Mouse (Mus musculus): Measurements from ENCODE around the gene Fastk. TPM values are rescaled to one million over a fixed set of nuclear protein-coding genes. Genes with fewer than 3 reads are reported as not detected.

The Fastk gene
- polyA plus RNA-seq, 1 experiment from 2014 or later: 40.6 TPM

DNA sequence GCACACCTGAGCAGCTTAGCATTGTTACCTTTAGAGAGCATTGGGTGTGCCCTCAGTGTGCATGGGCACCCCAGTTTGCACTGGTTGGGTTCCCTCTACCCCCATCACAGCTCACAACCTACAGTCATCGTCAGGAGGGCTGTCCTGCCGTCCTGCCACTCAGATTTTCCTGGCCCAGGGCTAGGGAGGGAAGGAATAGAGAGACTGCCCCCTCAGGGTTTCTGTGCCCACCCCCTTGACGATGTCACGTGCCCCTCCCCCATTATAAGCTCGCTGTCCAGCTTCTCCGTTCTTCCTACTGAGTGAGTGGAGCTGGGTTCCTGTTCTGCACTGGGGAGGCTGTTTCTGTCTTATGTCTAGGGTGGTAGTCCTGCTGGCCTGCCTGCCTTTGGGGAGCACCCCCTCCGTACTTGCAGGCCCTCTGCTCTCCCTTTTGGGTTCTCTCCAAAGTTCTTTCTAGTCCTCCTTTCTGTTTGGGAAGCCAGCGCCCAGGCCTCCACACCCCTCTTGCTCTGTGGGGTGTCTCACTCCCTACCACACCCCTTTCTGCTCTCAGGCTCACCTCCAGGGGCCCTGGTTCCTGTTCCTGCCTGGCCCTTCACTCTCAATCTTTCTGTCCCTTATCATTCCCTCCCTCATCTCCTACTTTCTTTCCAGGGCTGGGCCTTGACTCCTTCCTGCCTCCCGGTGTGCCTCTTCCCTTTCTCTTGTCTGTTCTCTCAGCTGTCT is 18.4 kb downstream of the Fastk start:
- DNase-seq: no peak

DNA sequence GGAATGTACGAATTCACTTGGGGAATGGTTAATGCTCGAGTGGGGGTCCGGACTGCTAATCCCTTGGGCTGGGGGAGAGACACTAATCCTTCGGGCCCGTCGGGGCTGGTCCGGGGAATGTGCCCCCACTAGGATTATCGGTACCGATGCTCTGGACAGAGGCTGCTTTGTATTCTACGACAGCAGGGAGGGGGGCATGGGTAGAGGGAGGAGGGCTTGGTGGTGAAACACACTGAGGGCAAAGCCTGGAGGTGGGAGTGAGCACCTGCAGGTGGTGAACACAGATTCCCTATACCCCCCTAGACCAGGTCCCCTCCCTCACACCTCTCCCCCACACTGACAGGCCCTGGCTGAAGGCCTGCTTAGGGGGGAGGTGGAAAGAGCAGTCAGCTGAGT is 19.1 kb downstream of the Fastk start:
- Histone ChIP-seq H3K4me3 (ENCODE audit: low read depth, low read length) (peak overlapping the region; percentile 65), H3K4me1 (ENCODE audit: insufficient read depth) (peaks cover 26% of the 10 kb centered on the region), H3K27me3 (ENCODE audit: insufficient read depth, low read length) (no peaks in the 10 kb centered on the region), H3K9ac (replicated peaks) (peak overlapping the region; percentile 80), H3K36me3 (replicated peaks; ENCODE audit: insufficient read depth, low read length) (peaks cover 13% of the 10 kb centered on the region), H3K9me3 (ENCODE audit: low read length) (no peaks in the 10 kb centered on the region), H3K27ac (ENCODE audit: low read depth) (no peak overlapping the region), H3K4me2 (ENCODE audit: low read depth, low read length) (peak overlapping the region; percentile 96)
- no peak for DNase-seq
- TF ChIP-seq EP300 (IDR thresholded peaks at IDR 0.05; ENCODE audit: low read depth) (no peak), CTCF (IDR thresholded peaks at IDR 0.05; ENCODE audit: low read depth) (no peak)
- WGBS (ENCODE audit: insufficient replicate concordance): 11% methylated on average over 10 of the region's 10 CpGs
- ATAC-seq: no peak

More for the DNA sequence above, 18.4 kb downstream of the Fastk start:
- no peak overlapping the region for H3K9ac ChIP-seq (replicated peaks)
- ATAC-seq: no peak
- peaks cover 19% of the 10 kb centered on the region for H3K36me3 ChIP-seq (replicated peaks; ENCODE audit: insufficient read depth, low read length)
- H3K4me3 ChIP-seq (ENCODE audit: low read depth, low read length): 0 out of 2 replicates have a peak overlapping the region, but pooled peaks have one; percentile 65
- no peaks in the 10 kb centered on the region for H3K9me3 ChIP-seq (ENCODE audit: low read length)
- H3K27ac ChIP-seq (ENCODE audit: low read depth): no peak overlapping the region
- H3K4me1 ChIP-seq (ENCODE audit: insufficient read depth): peaks cover 26% of the 10 kb centered on the region
- WGBS (ENCODE audit: insufficient replicate concordance): 19% methylated on average over 9 of the region's 9 CpGs
- TF ChIP-seq CTCF (IDR thresholded peaks at IDR 0.05; ENCODE audit: low read depth) (no peak), EP300 (IDR thresholded peaks at IDR 0.05; ENCODE audit: low read depth) (no peak)
- H3K4me2 ChIP-seq (ENCODE audit: low read depth, low read length): peak overlapping the region; percentile 96; the same call in 1 of the 2 replicates
- H3K27me3 ChIP-seq (ENCODE audit: insufficient read depth, low read length): no peaks in the 10 kb centered on the region

- H3K27me3 ChIP-seq (ENCODE audit: insufficient read depth, low read length): no peaks in the 10 kb centered on the region
- H3K4me2 ChIP-seq (ENCODE audit: low read depth, low read length): peak overlapping the region; percentile 96
- H3K27ac ChIP-seq (ENCODE audit: low read depth): peak overlapping the region; percentile 97
- H3K9me3 ChIP-seq (ENCODE audit: low read length): no peaks in the 10 kb centered on the region
- H3K4me1 ChIP-seq (ENCODE audit: insufficient read depth): peaks cover 26% of the 10 kb centered on the region
- 3% methylated on average over 27 of the region's 30 CpGs for WGBS (ENCODE audit: insufficient replicate concordance)
- peak overlapping the region; percentile 65 for H3K4me3 ChIP-seq (ENCODE audit: low read depth, low read length)
- TF ChIP-seq CTCF (IDR thresholded peaks at IDR 0.05; ENCODE audit: low read depth) (peak; percentile 42), EP300 (IDR thresholded peaks at IDR 0.05; ENCODE audit: low read depth) (no peak)
- H3K36me3 ChIP-seq (replicated peaks; ENCODE audit: insufficient read depth, low read length): peaks cover 14% of the 10 kb centered on the region
- DNase-seq: no peak
- no peak for ATAC-seq
- H3K9ac ChIP-seq (replicated peaks): peak overlapping the region; percentile 80
Measured at GRCm38 (mm10) chr5:24425421-24426036, 19.6 kb downstream of the Fastk start.

GRCm38 (mm10) chr5:24424861-24425411 is 20.2 kb downstream of the Fastk start:
- Histone ChIP-seq H3K9me3 (ENCODE audit: low read length) (no peaks in the 10 kb centered on the region), H3K4me3 (ENCODE audit: low read depth, low read length) (peak overlapping the region; percentile 65), H3K9ac (replicated peaks) (peak overlapping the region; percentile 80), H3K4me1 (ENCODE audit: insufficient read depth) (peaks cover 26% of the 10 kb centered on the region), H3K4me2 (ENCODE audit: low read depth, low read length) (peak overlapping the region; percentile 96), H3K27ac (ENCODE audit: low read depth) (peak overlapping the region; percentile 97), H3K36me3 (replicated peaks; ENCODE audit: insufficient read depth, low read length) (peaks cover 15% of the 10 kb centered on the region), H3K27me3 (ENCODE audit: insufficient read depth, low read length) (no peaks in the 10 kb centered on the region)
- peak; percentile 56 for ATAC-seq
- DNase-seq: peak; percentile 90
- no peak for TF ChIP-seq CTCF (IDR thresholded peaks at IDR 0.05; ENCODE audit: low read depth)
- TF ChIP-seq EP300 (IDR thresholded peaks at IDR 0.05; ENCODE audit: low read depth): no peak
- under 1% methylated on average over 54 of the region's 60 CpGs for WGBS (ENCODE audit: insufficient replicate concordance)

DNA sequence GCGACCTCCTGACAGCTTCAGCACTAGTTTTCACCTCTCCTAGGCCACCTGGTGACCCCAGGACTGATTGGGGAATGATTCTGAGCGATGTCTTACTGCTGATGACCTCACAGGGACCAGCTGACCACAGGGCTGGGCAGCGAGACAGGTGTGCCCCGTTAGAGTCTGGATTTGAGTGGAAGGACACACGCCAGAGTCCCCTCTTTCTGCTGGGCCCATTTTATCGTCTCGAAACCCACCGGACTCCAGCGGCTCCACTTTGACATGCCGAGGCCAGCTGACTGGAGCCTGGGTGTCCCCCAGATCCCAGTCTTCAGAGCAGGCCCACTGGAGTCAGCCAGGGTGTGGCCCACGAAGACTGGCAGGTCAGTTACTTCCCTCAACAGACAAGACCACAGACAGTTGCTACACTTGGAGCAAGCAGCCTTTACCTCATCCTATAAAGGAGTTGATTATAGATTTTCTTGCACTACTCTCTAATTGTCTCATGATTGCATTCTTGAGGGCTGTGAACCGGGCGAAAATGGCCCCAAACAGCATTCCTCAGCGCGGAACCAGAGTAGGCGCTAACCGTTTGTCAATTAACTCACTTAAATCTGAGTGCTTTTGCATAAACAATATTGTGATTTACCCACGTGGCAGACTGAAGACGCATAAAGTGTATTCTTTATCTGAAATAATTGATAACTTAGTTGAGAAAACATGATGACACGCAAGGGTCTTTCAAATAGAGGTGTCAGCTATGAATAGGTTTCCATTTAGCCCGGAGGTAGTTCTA is 20.9 kb downstream of the Fastk start:
- TF ChIP-seq EP300 (IDR thresholded peaks at IDR 0.05; ENCODE audit: low read depth) (no peak), CTCF (IDR thresholded peaks at IDR 0.05; ENCODE audit: low read depth) (no peak)
- Histone ChIP-seq H3K9me3 (ENCODE audit: low read length) (no peaks in the 10 kb centered on the region), H3K4me3 (ENCODE audit: low read depth, low read length) (peak overlapping the region; percentile 65), H3K4me2 (ENCODE audit: low read depth, low read length) (peak overlapping the region; percentile 96), H3K36me3 (replicated peaks; ENCODE audit: insufficient read depth, low read length) (peaks cover 9% of the 10 kb centered on the region; the same call in 1 of the 2 replicates), H3K27ac (ENCODE audit: low read depth) (peak overlapping the region; percentile 97), H3K27me3 (ENCODE audit: insufficient read depth, low read length) (no peaks in the 10 kb centered on the region), H3K4me1 (ENCODE audit: insufficient read depth) (peaks cover 26% of the 10 kb centered on the region), H3K9ac (replicated peaks) (peak overlapping the region; percentile 80)
- peak; percentile 59 for ATAC-seq
- WGBS (ENCODE audit: insufficient replicate concordance): 12% methylated on average over 21 of the region's 21 CpGs
- no peak for DNase-seq
